Mouse (Mus musculus) kidney, postnatal 25 days (tissue): ENCODE results near the gene Trpm6.

ENCODE experiments used
- DNase-seq, 2 experiments: peaks; one replicate each; pipeline ENCODE4 v3.0.0; 2021; ENCODE audit warnings: mixed read lengths in 2 of 2

Trpm6 gene

DNA sequence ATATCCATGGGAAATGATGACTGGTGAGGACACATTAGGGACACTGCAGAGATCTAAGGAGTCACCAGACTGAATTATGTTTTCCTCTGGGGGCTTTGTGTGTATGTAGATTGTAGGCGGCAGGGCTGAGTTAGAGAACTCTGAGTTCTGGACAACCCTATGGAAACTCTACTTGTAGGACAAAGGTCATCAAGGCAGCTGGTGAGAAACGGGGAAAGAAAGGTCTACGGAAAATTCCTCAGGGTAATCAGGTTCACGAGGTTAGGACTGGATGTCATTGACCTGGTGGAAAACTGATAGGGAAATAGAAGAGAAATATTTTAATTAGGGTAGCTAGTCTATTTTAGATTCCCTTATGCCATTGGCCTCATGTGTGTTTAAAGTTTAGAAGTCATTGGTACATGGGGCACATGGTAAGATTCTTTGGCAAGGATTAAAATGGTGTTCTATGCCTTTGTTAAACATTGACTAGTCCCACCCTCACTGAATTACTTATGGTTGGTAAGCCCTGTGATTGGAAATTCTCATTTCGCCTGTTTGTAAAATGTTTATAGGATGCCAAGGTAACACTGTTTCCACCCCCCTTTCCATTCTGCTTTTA is 23.2 kb downstream of the Trpm6 start:
- DNase-seq, result no peak

GRCm38 (mm10) chr19:18774085-18774484 is 24.3 kb downstream of the Trpm6 start:
- peak in 1 of 2 experiments; percentile 53 for DNase-seq

GRCm38 (mm10) chr19:18799646-18800045 is 49.9 kb downstream of the Trpm6 start:
- no peak for DNase-seq

DNA sequence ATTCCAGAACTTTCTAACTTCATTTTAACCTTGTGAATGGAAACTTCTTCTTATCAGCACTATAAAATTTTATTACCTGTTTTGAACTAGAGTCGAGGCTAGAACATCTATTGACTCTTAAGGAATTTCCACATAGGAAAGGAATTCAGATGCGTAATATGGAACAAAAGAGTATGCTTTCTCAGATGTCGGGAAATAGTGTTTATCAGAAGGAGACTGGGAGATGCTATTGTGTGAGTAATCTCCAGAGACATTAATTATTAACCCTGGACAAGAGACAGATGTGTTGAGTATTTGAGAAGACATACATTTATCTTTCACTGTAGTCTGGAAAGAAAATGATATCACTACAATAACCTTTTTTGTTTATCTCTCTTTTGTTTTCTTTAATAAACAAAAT is 61.5 kb downstream of the Trpm6 start:
- no peak for DNase-seq

DNA sequence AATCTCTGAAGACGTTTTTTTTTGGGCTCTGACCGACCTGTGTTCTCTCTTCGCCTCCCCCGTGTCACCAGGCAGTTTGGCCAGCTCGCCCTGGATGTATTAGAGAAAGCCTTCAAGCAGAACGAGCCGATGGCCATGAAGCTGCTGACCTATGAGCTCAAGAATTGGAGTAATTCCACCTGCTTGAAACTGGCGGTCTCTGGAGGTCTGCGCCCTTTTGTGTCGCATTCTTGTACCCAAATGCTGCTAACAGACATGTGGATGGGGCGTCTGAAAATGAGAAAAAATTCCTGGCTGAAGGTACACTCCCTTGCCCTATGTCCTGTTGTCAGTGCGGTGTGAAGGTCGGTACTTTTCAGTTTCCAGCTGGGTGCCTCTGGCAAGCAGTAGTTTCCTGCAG is 65.4 kb downstream of the Trpm6 start:
- DNase-seq, result peak; percentile 50 to 69

- peak in 1 of 2 experiments; percentile 13 for DNase-seq
Observed at GRCm38 (mm10) chr19:18817425-18817824, 67.6 kb downstream of the Trpm6 start.

DNA sequence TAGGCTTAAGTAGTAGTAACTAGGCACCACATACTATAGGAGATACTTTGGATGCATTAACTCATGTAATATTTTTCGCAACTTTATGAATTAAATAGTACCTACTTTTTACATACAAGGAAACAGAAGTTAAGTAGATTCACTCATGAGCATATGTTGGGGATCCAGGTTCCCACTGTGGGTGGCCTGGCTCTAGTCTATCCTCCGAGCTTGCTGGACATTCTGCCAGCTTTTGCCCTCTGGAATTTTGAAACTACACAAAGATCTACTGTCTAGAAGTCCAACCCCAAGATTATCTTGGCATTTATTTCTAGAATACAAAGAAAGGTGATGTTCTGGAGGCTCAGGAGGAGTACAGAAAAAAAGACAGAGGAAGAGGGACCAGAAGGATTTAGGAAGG is 78.8 kb downstream of the Trpm6 start:
- DNase-seq, result no peak

DNA sequence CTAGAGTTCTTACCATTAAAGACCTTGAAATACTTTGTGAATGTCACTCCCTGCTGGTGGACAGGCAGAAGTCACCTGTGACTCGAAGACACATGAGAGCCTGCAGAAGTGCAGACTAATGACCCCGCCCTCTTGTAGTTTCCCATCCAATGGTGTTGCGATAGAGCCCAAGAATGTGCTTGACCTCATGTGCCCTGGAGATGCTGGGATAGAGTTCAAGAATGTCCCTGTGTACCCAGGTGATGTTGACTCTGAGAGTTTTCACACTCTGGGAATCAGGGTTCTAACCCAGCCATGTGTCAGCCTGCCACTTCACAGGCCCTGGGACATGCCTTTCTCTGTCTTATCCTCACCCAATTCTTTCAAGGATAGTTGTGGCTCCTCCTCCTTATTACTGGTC is 81.4 kb downstream of the Trpm6 start:
- no peak for DNase-seq

GRCm38 (mm10) chr19:18834971-18835370 is 85.2 kb downstream of the Trpm6 start:
- DNase-seq, result peak; percentile 70 to 75

- DNase-seq, result no peak
Observed at GRCm38 (mm10) chr19:18841789-18842562, 92.2 kb downstream of the Trpm6 start.

DNA sequence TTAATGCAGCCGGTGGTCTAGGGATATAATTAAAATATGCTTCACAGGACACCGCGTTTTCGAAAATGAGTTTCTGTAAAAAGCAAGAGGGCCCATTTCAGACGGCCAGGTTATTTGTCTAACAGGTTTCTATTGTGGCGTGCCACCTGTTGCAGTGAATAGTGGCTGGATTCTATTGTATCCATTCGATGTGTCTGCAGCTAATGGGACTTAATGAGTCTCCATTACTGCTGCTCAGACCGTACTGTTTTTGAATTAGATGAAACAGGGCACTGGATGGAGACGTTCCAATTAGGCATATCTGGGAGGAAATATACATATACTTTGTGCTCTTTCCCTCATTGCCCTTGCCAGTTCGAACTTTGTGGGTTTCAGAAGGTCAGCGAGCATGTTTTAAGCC is 92.8 kb downstream of the Trpm6 start:
- no peak for DNase-seq

DNA sequence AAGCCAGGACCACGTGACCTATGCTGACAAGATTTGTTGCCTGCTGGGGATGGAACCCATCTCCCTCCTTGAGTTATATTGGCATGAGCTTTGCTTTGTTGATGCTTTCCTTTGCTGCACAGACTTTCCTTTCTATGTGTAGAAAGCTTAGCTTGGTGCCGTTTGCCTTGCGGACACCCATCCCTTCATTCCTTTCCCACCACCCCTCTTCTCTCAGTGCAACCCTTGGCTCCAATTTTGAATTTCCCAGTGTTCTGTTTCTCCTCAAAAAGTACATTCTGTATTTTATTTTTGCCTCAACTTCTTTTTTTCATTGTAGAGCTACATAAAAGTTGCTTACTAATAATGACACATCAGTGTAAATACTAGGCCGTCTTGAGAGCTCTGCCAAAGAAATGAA is 96.6 kb downstream of the Trpm6 start:
- DNase-seq, result no peak

GRCm38 (mm10) chr19:18868311-18868710 is 118.5 kb downstream of the Trpm6 start:
- peak in 1 of 2 experiments; percentile 18 for DNase-seq

- no peak for DNase-seq
Observed at GRCm38 (mm10) chr19:18872792-18873569, 123.2 kb downstream of the Trpm6 start.

DNA sequence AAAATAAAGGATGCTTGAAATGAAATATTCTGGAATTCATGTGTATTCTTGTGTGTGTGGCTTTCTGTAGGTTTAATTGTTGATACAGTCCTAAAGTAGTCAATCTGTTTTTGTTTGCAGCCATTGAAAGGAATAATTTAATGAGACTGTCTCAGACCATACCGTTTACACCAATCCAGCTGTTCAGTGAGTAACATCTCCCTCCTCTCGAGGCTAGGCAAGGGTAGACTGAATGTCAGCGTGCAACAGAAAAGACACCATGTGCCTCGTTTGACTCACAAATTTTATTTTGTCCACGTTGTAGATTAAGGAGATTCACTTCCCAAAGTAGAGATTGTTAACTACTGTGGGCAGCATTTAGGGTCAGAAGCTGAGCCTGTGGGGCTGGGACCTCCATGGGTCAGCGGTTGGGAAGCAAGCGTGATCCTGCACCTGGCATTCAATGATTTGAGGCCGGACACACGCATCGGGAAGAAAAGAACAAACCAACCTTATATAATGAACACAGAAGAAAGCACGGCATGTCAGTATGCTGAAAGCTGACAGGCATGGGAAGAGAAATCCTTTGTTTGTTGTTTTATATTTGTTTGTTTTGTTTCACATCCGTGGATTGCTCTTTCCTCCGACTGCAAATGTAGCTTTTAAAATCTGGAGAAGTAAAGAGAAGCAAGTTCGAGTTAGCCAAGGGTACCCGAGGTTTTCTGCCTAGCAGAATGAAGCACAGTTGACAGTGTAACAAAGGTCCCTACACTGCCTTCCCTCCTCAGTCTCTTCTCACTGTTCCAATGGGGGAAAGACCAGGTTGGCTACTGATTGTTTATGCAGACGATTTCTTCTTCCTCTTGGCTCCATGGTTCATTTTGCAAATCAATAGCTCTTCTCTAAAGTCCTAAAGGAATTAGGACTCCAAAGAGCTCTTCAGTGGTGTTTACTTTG is 124.2 kb downstream of the Trpm6 start:
- DNase-seq, result no peak

DNA sequence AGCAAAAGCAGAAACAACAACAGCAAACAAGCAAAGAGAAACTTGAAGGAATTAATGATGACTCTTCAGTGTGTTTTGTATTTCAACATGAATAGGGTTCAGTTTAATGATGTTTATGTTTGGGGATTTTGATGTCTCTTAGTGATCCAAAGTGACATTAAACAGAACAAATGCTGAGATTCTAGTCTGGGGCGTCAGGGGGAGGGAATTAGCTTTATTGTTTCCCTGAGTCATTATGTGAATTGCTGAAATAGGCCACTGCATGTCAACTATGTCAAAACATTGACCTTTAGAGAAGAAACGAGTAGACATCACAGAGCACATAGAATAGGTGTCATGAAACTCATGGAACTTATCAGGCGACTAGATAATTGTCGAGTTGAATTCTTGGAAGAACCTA is 129.5 kb downstream of the Trpm6 start:
- DNase-seq, result no peak

DNA sequence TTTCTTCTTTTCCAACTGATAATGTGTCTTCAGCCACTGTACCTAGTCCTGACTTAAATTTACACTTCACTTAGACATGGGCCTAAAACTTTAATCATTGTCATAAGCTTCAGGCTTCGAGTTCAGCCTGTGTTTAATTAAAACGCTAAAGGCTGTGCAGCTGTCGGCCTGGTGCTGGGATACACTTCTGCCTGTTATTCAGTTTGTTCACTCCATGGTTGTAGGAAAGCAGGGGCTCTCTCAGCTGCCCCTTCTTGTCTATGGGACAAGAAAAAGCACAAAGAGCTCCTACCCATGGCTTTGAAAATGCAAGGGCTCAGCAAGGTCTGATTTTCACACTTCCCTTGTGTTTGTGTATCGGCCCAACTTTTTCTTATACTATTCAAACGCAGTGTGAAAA is 131.4 kb downstream of the Trpm6 start:
- DNase-seq, result no peak

GRCm38 (mm10) chr19:18887646-18888407 is 138.0 kb downstream of the Trpm6 start:
- no peak for DNase-seq

- no peak for DNase-seq
Observed at GRCm38 (mm10) chr19:18888491-18889116, 138.8 kb downstream of the Trpm6 start.

DNA sequence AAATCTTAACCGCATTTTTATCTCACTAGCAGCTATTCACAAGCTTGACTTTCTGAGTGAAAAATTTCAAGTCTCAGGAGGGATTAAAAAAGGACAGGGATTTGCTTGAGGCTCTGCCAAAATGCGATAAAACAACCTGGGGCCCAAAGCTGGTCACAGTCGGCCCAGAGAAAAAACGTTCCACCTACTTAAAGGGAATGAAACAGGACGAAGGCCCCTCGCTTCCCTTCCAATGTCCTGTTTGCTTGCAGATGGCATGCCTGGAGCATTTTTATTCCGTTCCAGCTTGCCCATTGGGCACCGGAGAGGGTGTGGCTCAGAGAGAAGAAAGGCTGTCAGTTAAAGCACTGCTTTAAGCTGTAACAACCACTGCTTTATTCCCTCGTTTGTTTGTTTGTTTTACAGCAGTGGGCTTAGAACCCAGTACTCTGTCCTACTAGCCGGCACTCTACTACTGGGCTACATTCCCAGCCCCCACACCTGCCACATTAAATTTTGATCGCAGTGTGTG is 139.4 kb downstream of the Trpm6 start:
- no peak for DNase-seq

DNA sequence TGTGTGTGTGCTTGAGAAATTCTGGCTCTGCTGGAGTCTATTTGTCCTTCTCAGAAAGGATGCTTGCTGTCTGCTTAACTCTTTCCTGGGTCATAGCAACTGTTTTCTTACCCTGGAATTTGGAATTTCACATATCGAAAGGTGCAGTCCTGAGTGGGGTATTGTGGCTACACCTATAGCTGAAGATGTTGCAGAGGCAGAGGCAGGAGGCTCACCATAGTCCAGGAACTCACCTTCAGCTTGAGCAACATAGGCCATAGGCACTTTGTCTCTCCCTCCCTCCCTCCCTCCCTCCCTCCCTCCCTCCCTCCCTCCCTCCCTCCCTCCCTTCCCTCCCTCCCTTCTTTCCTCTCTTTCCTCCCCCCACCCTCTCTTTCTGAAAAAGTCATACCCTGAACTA is 139.8 kb downstream of the Trpm6 start:
- no peak for DNase-seq
